Mouse (Mus musculus) liver, embryonic 15.5 days (tissue): ENCODE measurements at regions not wholly inside any gene's neighbourhood (a gene's known extent, or its start where the extent isn't known, plus 50 kb on each side); places are given as distances from the start of the nearest gene placed in this dataset.

Source experiments
- ATAC-seq: fragments of 200-750 bp; cut with Nextera tagmentation; 2 replicates; pipeline ENCODE4 v1.8.0; 2017; ENCODE audit warnings: moderate number of reproducible peaks, mild to moderate bottlenecking, moderate library complexity; ENCODE audit not compliant: insufficient read depth
- H3K27ac ChIP-seq: fragments of 300-500 bp; sonication (generic); replicated peaks from 2 replicates; pipeline ENCODE4 v1.5.1; 2015; ENCODE audit warnings: mild to moderate bottlenecking, inconsistent platforms
- H3K27me3 ChIP-seq: fragments of 300-500 bp; sonication (generic); 2 replicates; pipeline ENCODE4 v1.6.1; 2015; ENCODE audit warnings: mild to moderate bottlenecking, inconsistent platforms
- H3K36me3 ChIP-seq: fragments of 300-500 bp; sonication (generic); replicated peaks from 2 replicates; pipeline ENCODE4 v1.6.1; 2015; ENCODE audit warnings: moderate library complexity, mild to moderate bottlenecking, inconsistent platforms
- H3K4me1 ChIP-seq: fragments of 300-500 bp; sonication (generic); replicated peaks from 2 replicates; pipeline ENCODE4 v1.6.1; 2015; ENCODE audit warnings: inconsistent platforms
- H3K4me2 ChIP-seq: fragments of 300-500 bp; sonication (generic); 2 replicates; pipeline ENCODE4 v1.6.1; 2015; ENCODE audit warnings: moderate library complexity, mild to moderate bottlenecking, inconsistent platforms
- H3K4me3 ChIP-seq: fragments of 300-500 bp; sonication (generic); replicated peaks from 2 replicates; pipeline ENCODE4 v1.5.1; 2015; ENCODE audit warnings: mild to moderate bottlenecking, inconsistent platforms
- H3K9ac ChIP-seq: fragments of 300-500 bp; sonication (generic); 2 replicates; pipeline ENCODE4 v1.6.1; 2015; ENCODE audit warnings: moderate library complexity, mild to moderate bottlenecking, inconsistent platforms
- H3K9me3 ChIP-seq: fragments of 300-500 bp; sonication (generic); replicated peaks from 2 replicates; pipeline ENCODE4 v1.6.1; 2016; ENCODE audit warnings: inconsistent platforms
- WGBS: fragments of 180-500 bp; shearing (Covaris S2); methylation state at CpG from one replicate; pipeline ENCODE4 v1.1.7; 2015; ENCODE audit warnings: mixed read lengths; ENCODE audit not compliant: insufficient replicate concordance; 5-methylcytosine and 5-hydroxymethylcytosine counted together

DNA sequence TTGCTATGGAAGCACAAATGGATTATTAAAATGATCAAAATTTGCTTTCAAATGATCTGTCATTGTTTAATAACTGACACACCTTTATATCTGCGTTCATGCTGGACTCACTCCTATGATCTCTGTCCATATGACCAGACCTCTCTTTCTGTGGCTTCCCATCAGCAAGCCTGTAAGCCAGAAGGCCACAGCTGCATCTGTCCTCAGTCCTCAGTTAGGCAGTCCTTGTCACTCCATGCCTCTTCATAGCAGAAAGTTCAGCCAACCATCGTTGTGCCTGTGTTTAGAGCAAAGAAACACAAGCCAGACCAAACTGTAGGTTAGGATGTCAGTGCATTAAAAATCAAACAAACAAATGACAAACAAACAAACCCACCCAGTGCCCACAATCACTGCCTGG, 107.2 kb upstream of the Tsc22d1 start:
- no peaks in the 10 kb centered on the region for H3K27me3 ChIP-seq
- H3K9me3 ChIP-seq = no peaks in the 10 kb centered on the region
- 51% methylated on average over 2 of the region's 2 CpGs for WGBS
- no peak overlapping the region for H3K4me3 ChIP-seq
- H3K9ac ChIP-seq = no peak overlapping the region
- H3K36me3 ChIP-seq = no peaks in the 10 kb centered on the region
- no peak for ATAC-seq
- no peak overlapping the region for H3K4me2 ChIP-seq
- no peaks in the 10 kb centered on the region for H3K4me1 ChIP-seq
- no peak overlapping the region for H3K27ac ChIP-seq

DNA sequence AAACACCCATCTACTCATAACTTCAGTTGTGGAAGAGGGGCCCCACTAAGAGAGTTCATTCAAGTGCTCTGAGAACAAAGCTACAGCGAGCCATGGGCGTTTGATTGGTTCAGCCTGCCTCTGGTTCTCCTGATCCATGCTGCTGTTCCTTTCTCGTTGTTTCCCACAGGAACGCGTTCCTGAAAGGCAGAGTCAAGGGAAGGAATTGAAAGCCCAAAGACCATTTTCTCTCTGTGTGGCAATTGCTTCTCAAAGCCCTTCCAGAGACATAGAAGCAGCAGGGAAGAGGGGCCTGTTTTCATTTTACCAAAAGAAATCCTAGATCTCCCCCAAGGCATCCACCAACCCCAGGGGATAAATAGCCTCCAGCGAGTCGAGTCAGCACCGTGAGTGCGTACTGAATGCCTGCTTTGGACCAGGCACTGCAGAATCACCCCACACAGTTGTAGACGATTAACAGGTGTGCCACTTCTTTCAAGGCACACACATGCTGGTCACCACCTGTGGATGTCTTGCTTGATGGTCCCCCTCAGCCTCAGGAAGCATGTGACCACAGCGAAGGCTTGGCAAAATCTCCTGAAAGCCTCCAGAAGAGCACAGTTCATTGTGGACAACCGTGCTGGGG, 106.5 kb upstream of the Tsc22d1 start:
- Histone ChIP-seq H3K4me1 (no peaks in the 10 kb centered on the region), H3K4me3 (no peak overlapping the region), H3K27me3 (no peaks in the 10 kb centered on the region), H3K36me3 (no peaks in the 10 kb centered on the region), H3K9ac (no peak overlapping the region), H3K9me3 (no peaks in the 10 kb centered on the region), H3K27ac (no peak overlapping the region), H3K4me2 (no peak overlapping the region)
- no peak for ATAC-seq
- WGBS = 45% methylated on average over 12 of the region's 12 CpGs

DNA sequence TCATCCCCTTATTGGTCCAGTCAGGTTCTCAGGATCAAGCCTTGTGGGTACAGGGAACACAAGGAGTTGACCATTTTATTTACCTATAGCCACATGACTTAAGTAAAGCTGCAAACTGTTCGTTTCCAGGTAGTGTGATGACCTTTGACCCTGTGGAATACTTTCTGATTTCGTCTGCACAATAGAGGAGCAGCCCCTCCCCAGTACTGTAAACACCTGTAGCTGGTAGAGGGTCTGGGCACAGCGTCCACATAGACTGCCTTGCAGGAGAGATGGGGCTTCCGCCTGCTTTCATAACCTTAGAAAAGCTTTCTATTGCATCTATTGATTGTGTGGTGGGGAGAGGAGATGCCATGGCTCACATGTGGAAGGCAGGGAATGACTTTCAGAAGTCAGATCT, 105.2 kb upstream of the Tsc22d1 start:
- 43% methylated on average over 4 of the region's 4 CpGs for WGBS

DNA sequence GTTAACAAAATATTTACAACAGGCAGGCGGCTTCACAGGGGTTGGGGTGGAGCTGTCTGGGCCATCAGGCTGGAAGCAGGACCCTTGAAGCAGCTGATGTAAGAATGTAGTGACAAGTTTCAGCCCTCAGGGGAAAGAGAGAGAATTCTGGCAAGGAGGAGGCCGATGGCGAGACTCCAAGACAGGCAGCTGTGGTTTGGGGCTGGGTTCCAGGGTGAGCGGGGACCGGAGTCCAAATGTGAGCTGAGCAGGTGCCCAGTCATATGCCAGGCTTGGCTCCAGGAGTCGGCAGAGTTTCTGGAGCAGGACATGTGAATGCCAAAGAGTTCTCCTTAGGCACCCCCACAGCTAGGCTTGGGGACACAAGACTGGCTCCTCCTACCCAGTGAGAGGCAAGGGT, 104.5 kb upstream of the Tsc22d1 start:
- Histone ChIP-seq H3K4me2 (no peak overlapping the region), H3K4me1 (no peaks in the 10 kb centered on the region), H3K36me3 (no peaks in the 10 kb centered on the region), H3K4me3 (no peak overlapping the region), H3K27ac (no peak overlapping the region), H3K9me3 (no peaks in the 10 kb centered on the region), H3K9ac (no peak overlapping the region), H3K27me3 (no peaks in the 10 kb centered on the region)
- WGBS = 66% methylated on average over 6 of the region's 6 CpGs
- ATAC-seq = no peak

More for the DNA sequence above, 105.2 kb upstream of the Tsc22d1 start:
- Histone ChIP-seq H3K27me3 (no peaks in the 10 kb centered on the region), H3K4me1 (no peaks in the 10 kb centered on the region), H3K36me3 (no peaks in the 10 kb centered on the region), H3K4me2 (no peak overlapping the region), H3K9ac (no peak overlapping the region), H3K27ac (no peak overlapping the region), H3K4me3 (no peak overlapping the region), H3K9me3 (no peaks in the 10 kb centered on the region)
- ATAC-seq = no peak

DNA sequence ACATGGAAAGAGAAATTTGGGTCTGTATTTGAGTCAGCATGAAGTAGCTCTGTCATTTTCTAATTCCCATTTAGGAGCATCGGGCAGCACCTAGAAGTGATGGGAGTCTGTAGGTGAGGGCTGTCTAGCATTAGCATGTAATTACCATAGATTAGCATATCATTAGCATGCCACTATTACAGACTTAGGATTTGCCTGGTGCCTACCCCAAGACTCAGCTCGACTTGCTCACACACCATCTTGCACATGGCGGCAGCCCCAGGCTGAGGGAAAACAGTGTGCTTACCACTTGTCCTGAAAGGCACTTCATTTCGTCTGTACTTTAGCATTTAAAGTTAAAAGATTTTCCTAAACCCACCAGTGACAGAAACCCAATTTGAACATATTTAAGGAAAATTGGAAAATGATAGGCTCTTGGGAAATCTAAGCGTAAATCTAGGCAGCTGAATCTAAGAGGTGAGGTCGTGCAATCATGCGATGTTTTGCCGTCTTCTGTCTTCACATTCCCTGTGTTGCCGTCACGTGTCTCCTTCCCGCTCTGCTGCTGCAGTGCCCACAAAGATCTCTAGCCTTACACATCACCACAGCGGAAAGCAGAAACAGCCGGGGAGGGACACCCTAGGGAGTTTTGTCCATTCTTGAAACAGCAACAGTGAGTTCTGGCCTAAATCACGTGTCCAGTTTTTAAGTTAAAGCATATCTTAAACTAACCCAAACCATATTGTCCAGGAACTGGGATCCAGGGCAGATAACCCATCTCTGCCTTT, 101.2 kb upstream of the Tsc22d1 start:
- no peak overlapping the region for H3K9ac ChIP-seq
- no peaks in the 10 kb centered on the region for H3K9me3 ChIP-seq
- ATAC-seq = no peak
- H3K4me3 ChIP-seq = no peak overlapping the region
- 75% methylated on average over 14 of the region's 14 CpGs for WGBS
- H3K27ac ChIP-seq = no peak overlapping the region
- H3K27me3 ChIP-seq = no peaks in the 10 kb centered on the region
- no peaks in the 10 kb centered on the region for H3K36me3 ChIP-seq
- H3K4me1 ChIP-seq = no peaks in the 10 kb centered on the region
- no peak overlapping the region for H3K4me2 ChIP-seq

DNA sequence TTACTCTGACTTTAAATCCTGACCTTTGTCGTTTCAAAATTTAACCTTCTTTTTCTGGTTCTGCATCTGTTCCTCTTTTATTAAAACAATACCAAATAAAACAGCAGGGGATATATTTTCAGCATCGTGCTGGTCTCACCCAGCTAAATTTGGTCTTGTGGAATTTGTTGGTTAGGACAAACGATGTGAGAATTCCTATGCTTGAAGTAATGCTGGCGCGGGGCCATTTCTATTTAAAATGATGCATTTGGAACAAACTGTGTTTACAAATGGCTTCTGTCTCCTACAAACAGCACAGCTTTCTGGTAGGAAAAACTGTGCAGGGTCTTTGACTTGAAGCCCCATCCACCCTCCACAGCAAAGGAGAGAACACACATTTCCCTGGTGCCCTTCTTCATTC, 96.3 kb upstream of the Tsc22d1 start:
- H3K4me2 ChIP-seq = no peak overlapping the region
- WGBS = 69% methylated on average over 5 of the region's 5 CpGs
- no peak overlapping the region for H3K27ac ChIP-seq

DNA sequence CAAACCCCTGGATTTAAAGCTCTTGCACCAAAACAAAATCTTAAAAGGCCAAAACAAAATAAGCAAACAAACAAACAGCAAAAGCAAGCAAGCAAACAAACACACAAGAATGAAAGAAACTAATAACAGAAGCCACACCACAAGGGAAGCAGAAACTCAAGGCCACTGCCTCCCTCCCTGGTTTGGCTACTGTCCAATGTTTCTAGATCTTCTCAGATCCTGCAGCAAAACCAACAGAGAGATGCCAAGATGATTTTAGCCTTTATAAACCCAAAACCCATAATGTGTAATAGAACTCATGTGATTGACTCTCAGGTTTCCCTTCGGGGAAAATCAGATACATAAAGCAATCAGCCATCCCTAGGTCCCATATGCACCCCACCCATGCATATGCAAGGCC, 90.5 kb upstream of the Tsc22d1 start:
- ATAC-seq = no peak
- Histone ChIP-seq H3K9ac (no peak overlapping the region), H3K4me2 (no peak overlapping the region), H3K36me3 (no peaks in the 10 kb centered on the region), H3K27me3 (no peaks in the 10 kb centered on the region), H3K4me1 (no peaks in the 10 kb centered on the region), H3K4me3 (no peak overlapping the region), H3K27ac (no peak overlapping the region), H3K9me3 (no peaks in the 10 kb centered on the region)
- WGBS = 52% methylated on average over 1 of the region's 1 CpGs

More for the DNA sequence above, 96.3 kb upstream of the Tsc22d1 start:
- ATAC-seq = no peak
- H3K27me3 ChIP-seq = no peaks in the 10 kb centered on the region
- no peaks in the 10 kb centered on the region for H3K9me3 ChIP-seq
- H3K36me3 ChIP-seq = no peaks in the 10 kb centered on the region
- no peak overlapping the region for H3K4me3 ChIP-seq
- H3K4me1 ChIP-seq = no peaks in the 10 kb centered on the region
- no peak overlapping the region for H3K9ac ChIP-seq

DNA sequence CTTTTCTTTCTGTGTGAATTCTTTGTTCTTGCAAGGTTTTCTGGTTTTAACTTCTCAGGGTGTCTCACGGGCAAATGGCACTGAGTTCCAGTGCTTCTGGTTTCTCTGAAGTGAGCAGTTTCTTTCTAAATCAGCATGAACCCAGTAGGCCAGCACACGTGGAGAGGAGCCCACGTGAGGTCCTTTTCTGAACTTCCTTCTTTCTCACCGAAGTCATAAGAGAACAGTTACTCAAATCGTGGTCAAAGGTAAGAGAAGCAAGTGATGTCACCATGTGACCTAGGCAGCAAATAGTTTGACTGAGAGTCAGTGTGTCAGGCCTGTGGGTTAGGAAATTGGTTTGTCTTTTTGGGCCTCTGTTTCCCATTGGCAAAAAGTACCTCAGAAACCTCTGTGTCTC, 84.8 kb upstream of the Tsc22d1 start:
- H3K9ac ChIP-seq = no peak overlapping the region
- no peak overlapping the region for H3K4me2 ChIP-seq
- WGBS = 29% methylated on average over 5 of the region's 5 CpGs
- ATAC-seq = no peak
- no peak overlapping the region for H3K4me3 ChIP-seq
- no peak overlapping the region for H3K27ac ChIP-seq
- H3K9me3 ChIP-seq = no peaks in the 10 kb centered on the region
- no peaks in the 10 kb centered on the region for H3K27me3 ChIP-seq
- no peaks in the 10 kb centered on the region for H3K4me1 ChIP-seq
- no peaks in the 10 kb centered on the region for H3K36me3 ChIP-seq

DNA sequence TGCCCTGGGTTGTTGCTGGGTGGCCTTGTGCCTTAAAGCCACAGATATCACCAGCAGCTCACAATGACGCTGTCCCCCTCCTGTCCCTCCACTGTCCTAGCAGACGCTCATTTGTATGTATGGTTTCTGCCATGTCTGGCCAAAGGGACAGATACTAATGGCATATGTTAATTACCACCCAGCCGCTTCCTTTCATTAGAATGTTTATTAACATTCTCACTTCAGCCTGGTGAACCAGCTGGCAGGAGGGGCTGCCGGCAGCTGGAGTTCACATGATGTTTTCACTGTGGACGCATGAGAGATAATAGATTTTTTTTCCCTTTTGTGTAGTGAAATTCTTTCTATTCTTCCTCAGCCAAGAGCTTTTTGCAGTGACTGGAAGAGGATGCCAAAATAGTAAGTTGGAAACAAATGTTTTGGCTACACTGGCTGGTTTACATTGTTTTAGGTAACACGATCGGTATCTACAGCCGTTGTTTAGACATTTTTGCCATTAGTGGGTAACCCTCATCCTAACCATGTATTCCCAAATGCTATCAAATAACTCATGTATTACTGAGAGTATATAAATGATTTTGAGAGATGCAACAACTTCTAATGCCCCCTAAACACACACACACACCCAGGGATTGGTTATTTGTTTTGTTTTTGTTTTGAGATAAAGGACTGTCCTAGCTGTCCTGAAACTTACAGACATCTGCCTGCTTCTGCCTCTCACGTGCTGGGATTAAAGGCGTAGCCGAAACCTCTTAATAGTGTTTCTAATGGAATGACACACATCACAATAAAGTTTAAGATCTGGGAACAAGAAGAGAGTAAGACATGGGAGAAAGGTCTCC, 83.0 kb upstream of the Tsc22d1 start:
- no peak overlapping the region for H3K4me2 ChIP-seq
- no peak overlapping the region for H3K4me3 ChIP-seq
- H3K4me1 ChIP-seq = no peaks in the 10 kb centered on the region
- no peak overlapping the region for H3K27ac ChIP-seq
- no peak for ATAC-seq
- no peaks in the 10 kb centered on the region for H3K36me3 ChIP-seq
- H3K9ac ChIP-seq = no peak overlapping the region
- H3K9me3 ChIP-seq = no peaks in the 10 kb centered on the region
- 72% methylated on average over 11 of the region's 11 CpGs for WGBS
- no peaks in the 10 kb centered on the region for H3K27me3 ChIP-seq

DNA sequence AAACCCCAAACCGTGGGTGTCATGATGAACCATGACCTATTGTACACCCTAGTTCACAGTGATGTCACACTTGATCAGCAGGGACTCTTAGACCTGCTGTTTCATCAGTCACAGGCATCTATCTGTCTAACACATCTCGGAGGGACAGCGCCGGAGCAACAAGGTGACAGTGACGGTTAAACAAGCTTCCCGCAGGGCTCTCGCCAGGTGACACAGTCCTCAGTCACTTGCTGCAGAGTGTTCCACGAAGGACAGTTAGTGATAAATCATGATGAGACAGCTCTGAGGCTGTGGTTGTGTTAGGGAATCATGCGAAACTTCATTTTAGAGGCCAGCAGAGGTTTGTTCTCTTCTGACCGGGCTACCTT, 82.4 kb upstream of the Tsc22d1 start:
- Histone ChIP-seq H3K27ac (no peak overlapping the region), H3K4me3 (no peak overlapping the region), H3K4me1 (no peaks in the 10 kb centered on the region), H3K36me3 (no peaks in the 10 kb centered on the region), H3K27me3 (no peaks in the 10 kb centered on the region), H3K9me3 (no peaks in the 10 kb centered on the region), H3K4me2 (no peak overlapping the region), H3K9ac (no peak overlapping the region)
- ATAC-seq = no peak
- 57% methylated on average over 10 of the region's 10 CpGs for WGBS

DNA sequence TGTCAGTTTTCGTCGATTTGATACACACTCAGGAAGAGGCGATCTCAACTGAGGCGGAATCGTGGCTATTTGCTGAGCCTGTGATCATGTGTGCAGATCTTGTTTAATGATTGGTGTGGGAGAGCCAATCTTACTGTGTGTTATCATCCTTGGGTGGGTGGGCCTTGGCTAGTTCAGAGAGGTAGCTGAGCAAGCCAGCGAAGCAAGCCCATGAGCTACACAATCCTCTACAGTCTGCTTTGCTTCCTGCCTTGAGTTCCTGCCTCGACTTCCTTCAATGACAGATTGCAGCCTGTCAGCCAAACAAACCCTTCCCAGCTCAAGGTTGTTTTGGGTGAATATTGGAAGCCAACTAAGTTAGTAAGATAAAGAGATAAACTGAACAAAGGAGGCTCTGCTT, 74.0 kb upstream of the Tsc22d1 start:
- Histone ChIP-seq H3K36me3 (no peaks in the 10 kb centered on the region), H3K27me3 (no peaks in the 10 kb centered on the region; the same call in 1 of the 2 replicates), H3K27ac (no peak overlapping the region), H3K4me1 (no peaks in the 10 kb centered on the region), H3K9ac (no peak overlapping the region), H3K4me2 (no peak overlapping the region), H3K4me3 (no peak overlapping the region), H3K9me3 (no peaks in the 10 kb centered on the region)
- WGBS = 60% methylated on average over 7 of the region's 7 CpGs
- ATAC-seq = no peak
